Mouse (Mus musculus) ES-CJ7 (cell line): ENCODE results near the gene Otud5.
"Not testable (repeated sequence)": the region's sequence is repeated elsewhere in the genome, so short reads cannot be mapped to it uniquely, and the experiment has no call there.

Experiments used
- DNase-seq: peaks from one replicate; pipeline ENCODE4 v3.0.0; 2011; ENCODE audit warnings: low read depth, low spot score

Otud5 gene

GRCm38 (mm10) chrX:7841163-7842162, at the start of gene Otud5:
Gene Otud5 (plus strand): TSS chrX:7841364.
- DNase-seq, result peak; percentile 97

GRCm38 (mm10) chrX:7793361-7793760, 47.8 kb upstream of the Otud5 start:
- peak; percentile 59 for DNase-seq

GRCm38 (mm10) chrX:7795016-7795415, 46.1 kb upstream of the Otud5 start:
- DNase-seq, result peak; percentile 40

GRCm38 (mm10) chrX:7797327-7797726, 43.8 kb upstream of the Otud5 start:
- DNase-seq, result no peak

- DNase-seq, result not testable (repeated sequence)
Measured at GRCm38 (mm10) chrX:7802157-7802556, 39.0 kb upstream of the Otud5 start.

GRCm38 (mm10) chrX:7815016-7815415, 26.1 kb upstream of the Otud5 start:
- peak; percentile 12 for DNase-seq

- peak; percentile 66 for DNase-seq
Measured at GRCm38 (mm10) chrX:7821865-7822779, 19.0 kb upstream of the Otud5 start, which contains the start of gene Kcnd1. Gene Kcnd1 (plus strand): TSS chrX:7822289.

- DNase-seq, result no peak
Measured at GRCm38 (mm10) chrX:7837146-7837545, 4.0 kb upstream of the Otud5 start.

GRCm38 (mm10) chrX:7840842-7841162, 362 bp upstream of the Otud5 start:
- DNase-seq, result no peak

- peak; percentile 8 for DNase-seq
Measured at GRCm38 (mm10) chrX:7842318-7842717, 1.2 kb downstream of the Otud5 start.

- no peak for DNase-seq
Measured at GRCm38 (mm10) chrX:7847845-7848244, 6.7 kb downstream of the Otud5 start.

- DNase-seq, result peak; percentile 31
Measured at GRCm38 (mm10) chrX:7854578-7854977, 13.4 kb downstream of the Otud5 start.

- DNase-seq, result no peak
Measured at GRCm38 (mm10) chrX:7859191-7859753, 18.1 kb downstream of the Otud5 start.

GRCm38 (mm10) chrX:7863181-7863580, 22.0 kb downstream of the Otud5 start:
- DNase-seq, result no peak

GRCm38 (mm10) chrX:7864551-7864950, 23.4 kb downstream of the Otud5 start:
- DNase-seq, result no peak

GRCm38 (mm10) chrX:7865343-7865742, 24.2 kb downstream of the Otud5 start:
- no peak for DNase-seq

GRCm38 (mm10) chrX:7865786-7866185, 24.6 kb downstream of the Otud5 start:
- no peak for DNase-seq

GRCm38 (mm10) chrX:7867141-7867540, 26.0 kb downstream of the Otud5 start:
- no peak for DNase-seq

- DNase-seq, result peak; percentile 10
Measured at GRCm38 (mm10) chrX:7868506-7868905, 27.3 kb downstream of the Otud5 start.

- DNase-seq, result peak; percentile 63
Measured at GRCm38 (mm10) chrX:7869826-7870225, 28.7 kb downstream of the Otud5 start.

- peak; percentile 93 for DNase-seq
Measured at GRCm38 (mm10) chrX:7878007-7878419, 36.8 kb downstream of the Otud5 start, which contains the start of gene Pim2. Gene Pim2 (plus strand): TSS chrX:7878262.

GRCm38 (mm10) chrX:7878495-7878894, 37.3 kb downstream of the Otud5 start:
- DNase-seq, result no peak
